Mouse (Mus musculus) heart, adult 11 months (tissue): ENCODE results near the gene Ccdc155.
"Not testable (repeated sequence)": the region's sequence is repeated elsewhere in the genome, so short reads cannot be mapped to it uniquely, and the experiment has no call there.

Experiments
- DNase-seq: peaks from one replicate; pipeline ENCODE4 v3.0.0; 2022

Gene Ccdc155

GRCm38 (mm10) chr7:45189600-45189999 lies 15.1 kb downstream of the Ccdc155 start:
- no peak for DNase-seq

- DNase-seq, result no peak
Observed at GRCm38 (mm10) chr7:45185921-45186320, 18.8 kb downstream of the Ccdc155 start.

- DNase-seq, result no peak
Observed at GRCm38 (mm10) chr7:45183672-45184071, 21.0 kb downstream of the Ccdc155 start.

- no peak for DNase-seq
Observed at GRCm38 (mm10) chr7:45182606-45183005, 22.1 kb downstream of the Ccdc155 start.

- DNase-seq, result peak; percentile 99
Observed at GRCm38 (mm10) chr7:45182199-45182601, 22.5 kb downstream of the Ccdc155 start.

- no peak for DNase-seq
Observed at GRCm38 (mm10) chr7:45181540-45181939, 23.2 kb downstream of the Ccdc155 start.

GRCm38 (mm10) chr7:45180896-45181477 lies 23.7 kb downstream of the Ccdc155 start, which contains the start of gene Pth2:
Gene Pth2 (plus strand): TSS chr7:45180995.
- no peak for DNase-seq

- DNase-seq, result no peak
Observed at GRCm38 (mm10) chr7:45179469-45179868, 25.2 kb downstream of the Ccdc155 start, which contains the start of gene Gfy. Gene Gfy (minus strand): TSS chr7:45179569.

GRCm38 (mm10) chr7:45178550-45178949 lies 26.1 kb downstream of the Ccdc155 start:
- no peak for DNase-seq

GRCm38 (mm10) chr7:45176356-45176755 lies 28.3 kb downstream of the Ccdc155 start:
- no peak for DNase-seq

- no peak for DNase-seq
Observed at GRCm38 (mm10) chr7:45175929-45176328, 28.8 kb downstream of the Ccdc155 start.

- DNase-seq, result no peak
Observed at GRCm38 (mm10) chr7:45175398-45175797, 29.3 kb downstream of the Ccdc155 start.

- DNase-seq, result no peak
Observed at GRCm38 (mm10) chr7:45174567-45175280, 30.0 kb downstream of the Ccdc155 start.

- not testable (repeated sequence) for DNase-seq
Observed at GRCm38 (mm10) chr7:45173772-45174171, 30.9 kb downstream of the Ccdc155 start.

GRCm38 (mm10) chr7:45172974-45173373 lies 31.7 kb downstream of the Ccdc155 start:
- DNase-seq, result no peak

- DNase-seq, result no peak
Observed at GRCm38 (mm10) chr7:45169495-45169894, 35.2 kb downstream of the Ccdc155 start.

- no peak for DNase-seq
Observed at GRCm38 (mm10) chr7:45168656-45169055, 36.0 kb downstream of the Ccdc155 start.

GRCm38 (mm10) chr7:45167761-45168445 lies 36.8 kb downstream of the Ccdc155 start:
- DNase-seq, result no peak

GRCm38 (mm10) chr7:45166950-45167401 lies 37.7 kb downstream of the Ccdc155 start:
- no peak for DNase-seq

- no peak for DNase-seq
Observed at GRCm38 (mm10) chr7:45165701-45166100, 39.0 kb downstream of the Ccdc155 start.

- no peak for DNase-seq
Observed at GRCm38 (mm10) chr7:45164833-45165232, 39.9 kb downstream of the Ccdc155 start.

GRCm38 (mm10) chr7:45163735-45164490 lies 40.8 kb downstream of the Ccdc155 start, which contains the start of gene Slc17a7:
Gene Slc17a7 (plus strand): TSS chr7:45163949.
- peak; percentile 94 for DNase-seq
